Mouse (Mus musculus) A20 (cell line): ENCODE data around the gene Ssbp3.

ENCODE experiments used
- DNase-seq: peaks from one replicate; pipeline ENCODE4 v3.0.0-alpha.2; 2011; ENCODE audit warnings: low read depth, low spot score

The Ssbp3 gene

GRCm38 (mm10) chr4:107096841-107097373 is 186.4 kb downstream of the Ssbp3 start, which contains the start of gene Cdcp2:
TSS of gene Cdcp2 (plus strand) at chr4:107096891.
- DNase-seq = no peak

GRCm38 (mm10) chr4:107097871-107098270 is 187.4 kb downstream of the Ssbp3 start:
- no peak for DNase-seq

- DNase-seq = no peak
These were observed 187.9 kb downstream of the Ssbp3 start for GRCm38 (mm10) chr4:107098375-107098774.

- DNase-seq = no peak
These were observed 188.5 kb downstream of the Ssbp3 start for GRCm38 (mm10) chr4:107098791-107099525.
